Mouse (Mus musculus) embryo, embryonic 11.5 days (tissue): Measurements from ENCODE around the gene Olfr532.
"Not testable (repeated sequence)": the region's sequence is repeated elsewhere in the genome, so short reads cannot be mapped to it uniquely, and the experiment has no call there.

Experiments used
- DNase-seq: peaks from one replicate; pipeline ENCODE4 v3.0.0-alpha.2; 2012; ENCODE audit warnings: low read depth, low spot score

The Olfr532 gene

DNA sequence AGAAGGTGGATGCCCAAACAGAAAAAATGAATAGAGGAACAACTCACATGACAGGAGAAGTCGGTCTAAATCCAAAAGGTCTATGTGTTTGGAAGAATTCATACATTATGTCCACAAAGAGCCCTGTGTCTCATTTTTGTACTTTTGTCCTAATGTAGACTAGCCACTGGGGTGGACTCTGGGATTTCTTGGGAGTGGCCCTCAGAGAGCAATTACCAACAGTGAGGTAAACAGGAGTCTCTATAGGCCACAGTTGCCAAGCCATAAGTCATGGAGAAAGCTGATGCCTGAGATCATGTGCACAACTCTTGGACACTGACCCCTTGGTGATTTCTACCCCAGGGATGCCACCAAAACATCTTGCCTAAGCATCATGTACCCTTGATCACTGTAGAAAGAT, at the start of gene Olfr532:
Olfr532 (minus strand) TSS at position 101 of the 400 bp plus-strand sequence.
- no peak for DNase-seq

DNA sequence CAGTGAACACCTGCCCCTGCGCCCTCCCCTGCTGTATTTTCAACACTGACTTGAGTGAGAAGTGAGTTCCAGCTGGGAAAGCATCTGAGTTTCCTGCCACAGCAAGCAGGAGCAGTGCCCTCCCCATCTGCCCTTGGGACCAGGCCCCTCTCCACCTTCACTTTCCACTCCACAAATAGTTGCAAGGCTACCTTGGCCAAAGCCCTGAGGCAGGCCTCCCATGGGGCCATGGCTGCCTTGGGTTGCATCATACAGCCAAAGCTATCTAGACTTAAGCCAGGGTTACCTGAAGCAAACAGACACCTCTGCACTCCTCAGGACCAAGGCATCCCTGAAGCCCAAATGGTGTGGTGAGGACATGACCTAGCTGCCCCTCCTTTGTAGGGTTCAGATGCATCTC, 41.6 kb upstream of the Olfr532 start, which contains the start of gene Olfr533:
Olfr533 (plus strand) TSS at position 301 of the 400 bp plus-strand sequence.
- DNase-seq: not testable (repeated sequence)

DNA sequence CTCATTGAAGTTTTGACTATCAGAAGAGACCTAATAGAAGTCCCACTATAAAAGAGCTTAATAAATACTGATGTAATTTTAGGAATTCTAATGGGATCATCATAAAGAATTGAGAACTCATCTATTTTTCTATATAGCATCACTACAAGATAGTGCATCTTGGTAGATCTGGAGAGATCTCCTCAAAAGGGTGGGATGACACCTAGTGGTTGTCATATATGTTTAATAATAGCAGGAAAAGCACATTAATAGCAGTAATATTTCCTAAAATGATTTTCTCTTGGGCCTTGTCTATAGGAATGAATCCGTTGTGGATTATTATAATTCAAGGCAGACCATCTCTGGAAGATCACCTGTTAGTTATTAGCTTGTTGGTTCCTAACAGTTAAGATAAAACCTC, 21.7 kb upstream of the Olfr532 start:
- no peak for DNase-seq

DNA sequence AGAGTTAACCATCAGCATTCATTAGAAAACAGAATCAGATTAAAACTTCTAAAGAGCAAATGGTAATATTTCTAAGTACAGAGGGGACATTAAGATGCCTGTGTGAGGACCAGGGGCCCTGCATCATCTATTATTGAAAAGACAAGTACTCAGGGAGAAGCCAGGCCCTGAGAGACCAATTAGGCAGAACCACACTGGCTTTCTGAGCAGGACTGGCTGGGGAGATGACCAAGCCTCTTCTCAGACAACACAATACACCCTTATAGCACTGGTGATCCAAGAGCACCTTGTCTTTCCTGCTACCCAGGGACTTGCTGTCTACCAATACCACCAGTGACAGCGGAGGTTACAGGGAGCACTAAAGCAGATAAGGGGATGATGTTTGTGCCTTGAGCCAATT, 18.6 kb downstream of the Olfr532 start, which contains the start of gene Olfr531:
Olfr531 (minus strand) TSS at position 101 of the 400 bp plus-strand sequence.
- no peak for DNase-seq

DNA sequence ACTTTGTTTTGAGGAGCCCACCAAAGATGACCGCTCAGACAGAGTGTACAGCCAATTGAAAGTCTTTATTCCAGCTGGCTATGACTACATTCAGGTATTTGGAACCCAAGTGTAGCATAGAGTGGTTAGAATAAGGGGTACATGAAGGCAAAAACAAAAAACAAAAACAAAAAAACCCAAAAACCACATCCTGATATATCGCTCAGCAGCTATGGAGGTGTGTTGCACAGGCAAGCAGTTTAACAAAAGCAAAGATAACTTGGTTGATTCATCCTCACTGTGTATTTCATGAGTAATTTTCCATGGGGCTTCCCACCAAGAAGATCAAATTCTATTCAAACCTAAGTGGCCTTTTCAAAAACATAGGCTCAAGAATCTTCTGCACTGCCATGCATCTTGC, 44.5 kb downstream of the Olfr532 start:
- no peak for DNase-seq

DNA sequence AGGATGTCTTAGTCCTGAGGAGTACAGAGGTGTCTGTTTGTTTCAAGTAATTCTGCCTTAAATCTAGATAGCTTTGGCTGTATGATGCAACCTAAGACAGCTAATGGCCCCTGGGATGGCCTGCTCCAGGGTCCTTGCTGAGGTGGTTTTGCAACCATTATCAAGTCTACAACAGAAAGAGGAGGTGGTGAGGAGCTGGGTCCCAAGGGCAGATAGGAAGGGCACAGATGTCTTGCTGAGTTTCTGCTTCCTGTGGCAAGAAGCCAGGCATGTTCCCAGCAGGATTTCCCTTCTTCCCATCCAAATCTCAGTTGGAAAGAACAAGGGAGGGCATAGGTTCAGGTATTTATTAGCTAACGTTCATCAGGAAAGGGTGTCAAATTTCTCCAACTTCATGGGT, 45.2 kb downstream of the Olfr532 start, which contains the start of gene Olfr530:
Olfr530 (minus strand) TSS at position 101 of the 400 bp plus-strand sequence.
- no peak for DNase-seq

DNA sequence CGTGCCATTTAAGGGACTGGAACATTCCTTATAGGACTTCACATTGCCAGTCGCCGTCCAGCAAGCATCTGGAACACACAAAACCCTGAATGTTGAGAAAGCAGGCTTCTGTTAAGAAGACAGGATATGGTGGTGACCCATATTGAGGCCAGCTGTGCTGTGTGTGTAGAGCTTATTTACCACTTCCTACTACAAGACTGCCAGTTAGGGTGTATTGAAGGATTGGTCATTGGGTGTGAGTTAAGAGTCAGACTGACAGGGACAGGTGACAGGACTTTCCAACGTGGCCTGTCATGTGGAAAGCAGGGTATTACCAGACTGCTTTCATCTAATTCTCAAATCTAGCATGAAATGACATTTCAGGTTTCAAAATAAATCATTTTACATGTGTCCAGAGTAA, 47.1 kb downstream of the Olfr532 start:
- DNase-seq: no peak
